In the genomic region with DNA sequence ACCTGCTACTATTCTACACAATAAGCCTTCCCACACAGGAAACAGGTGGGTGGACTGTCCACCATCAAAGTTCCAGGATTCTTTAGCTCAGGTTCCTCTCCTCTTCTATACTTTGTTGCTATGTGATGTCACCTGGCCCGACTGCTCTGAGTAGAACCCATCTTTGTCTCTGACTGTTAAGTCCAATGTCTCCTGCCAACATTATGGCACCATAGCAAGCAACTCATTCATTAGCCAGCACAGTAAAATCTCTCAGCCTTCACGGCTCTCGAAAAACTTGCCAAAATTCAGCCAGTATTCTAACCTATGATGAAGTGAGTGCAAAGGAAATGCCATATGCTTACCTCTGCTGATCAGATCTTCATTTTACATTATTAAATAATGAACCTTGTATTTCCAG, we compare ENCODE assay signal across 11 mouse cellular contexts.
"Had no signal": no experiment of that assay in that cellular context is flagged by ENCODE, and none has a peak within 500 bp of the region (broad histone marks: within the 10 kb centered on the region; RNA-seq: fewer than 3 reads in every experiment).

No protein-coding gene starts in this region.

- H3K4me1 ChIP-seq: limb, embryonic 13.5 days; midbrain, embryonic 13.5 days; stomach, embryonic 15.5 days had no signal

- DNase-seq: kidney, postnatal 4 days; left cerebral cortex, postnatal 4 days; lung, adult 18-20 months; right cerebral cortex, postnatal 14 days; thymus, postnatal 4 days had no signal

- H3K9ac ChIP-seq: limb, embryonic 13.5 days; liver, embryonic 14.5 days; midbrain, embryonic 13.5 days; stomach, embryonic 15.5 days had no signal

- H3K4me3 ChIP-seq: layer of hippocampus, adult 2 months; limb, embryonic 13.5 days; midbrain, embryonic 13.5 days; stomach, embryonic 15.5 days had no signal

- H3K27ac ChIP-seq: kidney, postnatal 0 days; layer of hippocampus, adult 2 months; limb, embryonic 13.5 days; liver, embryonic 14.5 days; midbrain, embryonic 13.5 days; stomach, embryonic 15.5 days had no signal

- H3K36me3 ChIP-seq: midbrain, embryonic 13.5 days; stomach, embryonic 15.5 days had no signal

- H3K4me2 ChIP-seq: limb, embryonic 13.5 days; midbrain, embryonic 13.5 days; stomach, embryonic 15.5 days had no signal

- ATAC-seq: midbrain, embryonic 13.5 days had no signal

- H3K27me3 ChIP-seq: limb, embryonic 13.5 days; midbrain, embryonic 13.5 days; stomach, embryonic 15.5 days had no signal

- H3K9me3 ChIP-seq: limb, embryonic 13.5 days; midbrain, embryonic 13.5 days; stomach, embryonic 15.5 days had no signal
